Mouse (Mus musculus) neural tube, embryonic 14.5 days (tissue): ENCODE measurements around the gene Clasp1. TPM values are rescaled to one million over a fixed set of nuclear protein-coding genes. Genes with fewer than 3 reads are reported as not detected.

Experiments used
- ATAC-seq: fragments of 200-750 bp; cut with Nextera tagmentation; 2 replicates; pipeline ENCODE4 v1.8.0; 2017; ENCODE audit warnings: low read depth, mild to moderate bottlenecking, moderate TSS enrichment, moderate library complexity
- H3K27ac ChIP-seq: fragments of 300-500 bp; sonication (generic); 2 replicates; pipeline ENCODE4 v1.5.1; 2014; ENCODE audit warnings: low read depth, mild to moderate bottlenecking, control low read depth, low read length, moderate library complexity, mixed read lengths
- H3K27me3 ChIP-seq: fragments of 300-500 bp; sonication (generic); 2 replicates; pipeline ENCODE4 v1.6.1; 2014; ENCODE audit warnings: low read length; ENCODE audit not compliant: control insufficient read depth, insufficient read depth
- H3K36me3 ChIP-seq: fragments of 300-500 bp; sonication (generic); 2 replicates; pipeline ENCODE4 v1.6.1; 2014; ENCODE audit warnings: low read length, mixed read lengths; ENCODE audit not compliant: control insufficient read depth, insufficient read depth
- H3K4me1 ChIP-seq: fragments of 300-500 bp; sonication (generic); 2 replicates; pipeline ENCODE4 v1.6.1; 2014; ENCODE audit warnings: low read length; ENCODE audit not compliant: control insufficient read depth, insufficient read depth
- H3K4me2 ChIP-seq: fragments of 300-500 bp; sonication (generic); 2 replicates; pipeline ENCODE4 v1.6.1; 2014; ENCODE audit warnings: mild to moderate bottlenecking, low read depth, low read length, control low read depth
- H3K4me3 ChIP-seq: fragments of 300-500 bp; sonication (generic); 2 replicates; pipeline ENCODE4 v1.5.1; 2014; ENCODE audit warnings: low read depth, low read length, control low read depth, mixed read lengths
- H3K9ac ChIP-seq: fragments of 300-500 bp; sonication (generic); replicated peaks from 2 replicates; pipeline ENCODE4 v1.6.1; 2014; ENCODE audit warnings: low read depth, mild to moderate bottlenecking, control low read depth, low read length, mixed read lengths
- H3K9me3 ChIP-seq: fragments of 300-500 bp; sonication (generic); 2 replicates; pipeline ENCODE4 v1.6.1; 2016; ENCODE audit warnings: low read length; ENCODE audit not compliant: control insufficient read depth
- WGBS: fragments of 180-500 bp; shearing (Covaris S2); extraction: QIAGEN DNeasy Blood & Tissue Kit; methylation state at CpG from one replicate; pipeline ENCODE4 v1.1.7; 2014; 5-methylcytosine and 5-hydroxymethylcytosine counted together
- polyA plus RNA-seq: library from polyadenylated mRNA; unstranded; fragments of >200 nt; fragmentation: Nextera tagmentation; extraction: Ambion mirVana; gene quantifications from 2 replicates; pipeline ENCODE4 v1.2.1, GENCODE M21; 2014

The Clasp1 gene
- polyA plus RNA-seq, 1 experiment from 2014 or later: 149 TPM

- no peak overlapping the region for H3K9ac ChIP-seq
- H3K4me3 ChIP-seq: no peak overlapping the region
- H3K36me3 ChIP-seq: no peaks in the 10 kb centered on the region
- no peak overlapping the region for H3K27ac ChIP-seq
- WGBS: 90% methylated on average over 8 of the region's 8 CpGs
- no peaks in the 10 kb centered on the region for H3K9me3 ChIP-seq
- no peaks in the 10 kb centered on the region; the same call in 1 of the 2 replicates for H3K4me1 ChIP-seq
- ATAC-seq: no peak
- no peak overlapping the region for H3K4me2 ChIP-seq
- H3K27me3 ChIP-seq: no peaks in the 10 kb centered on the region
These were observed 10.9 kb downstream of the Clasp1 start for GRCm38 (mm10) chr1:118399625-118400310.

GRCm38 (mm10) chr1:118401991-118402390 lies 13.1 kb downstream of the Clasp1 start:
- no peaks in the 10 kb centered on the region for H3K36me3 ChIP-seq
- H3K9ac ChIP-seq: no peak overlapping the region
- no peaks in the 10 kb centered on the region for H3K9me3 ChIP-seq
- WGBS: 76% methylated on average over 4 of the region's 4 CpGs
- no peak overlapping the region for H3K4me2 ChIP-seq
- no peak overlapping the region for H3K27ac ChIP-seq
- no peak overlapping the region for H3K4me3 ChIP-seq
- no peaks in the 10 kb centered on the region for H3K27me3 ChIP-seq
- no peaks in the 10 kb centered on the region; the same call in 1 of the 2 replicates for H3K4me1 ChIP-seq
- no peak for ATAC-seq

DNA sequence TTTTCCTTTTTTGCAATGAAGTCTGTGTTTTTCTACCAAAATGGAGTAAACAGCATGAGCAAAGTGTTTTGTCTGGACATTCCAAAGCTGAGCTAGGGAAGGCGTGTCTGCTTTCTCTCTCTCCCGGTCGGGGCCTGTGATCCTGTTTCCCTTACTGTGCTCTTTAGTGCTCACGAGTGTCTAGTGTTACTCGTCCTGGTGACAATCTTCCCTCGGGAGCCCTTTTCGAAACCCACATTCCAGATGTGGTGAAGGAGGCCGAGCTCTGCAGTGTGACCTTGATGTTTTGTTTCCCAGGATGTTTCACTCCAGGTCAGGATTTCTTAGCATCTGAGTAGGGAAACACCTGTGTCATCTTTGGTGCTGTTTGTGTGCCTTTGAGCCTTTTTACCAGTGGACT lies 13.7 kb downstream of the Clasp1 start:
- H3K4me3 ChIP-seq: no peak overlapping the region
- H3K4me2 ChIP-seq: no peak overlapping the region
- WGBS: 73% methylated on average over 8 of the region's 8 CpGs
- no peak overlapping the region for H3K27ac ChIP-seq
- H3K9ac ChIP-seq: no peak overlapping the region
- H3K36me3 ChIP-seq: no peaks in the 10 kb centered on the region
- no peaks in the 10 kb centered on the region for H3K9me3 ChIP-seq
- H3K4me1 ChIP-seq: no peaks in the 10 kb centered on the region; the same call in 1 of the 2 replicates
- H3K27me3 ChIP-seq: no peaks in the 10 kb centered on the region
- ATAC-seq: no peak

DNA sequence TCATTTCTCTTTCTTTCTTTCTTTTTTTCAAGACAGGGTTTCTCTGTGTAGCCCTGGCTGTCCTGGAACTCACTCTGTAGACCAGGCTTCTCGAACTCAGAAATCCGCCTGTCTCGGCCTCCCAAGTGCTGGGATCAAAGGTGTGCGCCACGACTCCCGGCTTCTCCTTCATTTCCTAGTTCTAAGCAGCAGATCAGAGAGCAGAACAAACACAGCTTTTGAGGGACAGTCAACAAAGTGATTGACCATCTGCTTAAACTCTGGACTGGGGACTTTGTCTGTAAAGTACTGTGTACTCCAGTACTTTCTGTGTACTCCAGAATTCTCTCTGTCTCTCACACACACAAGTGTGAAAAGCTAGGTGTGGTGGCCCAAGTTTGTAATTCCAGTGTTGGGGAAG lies 14.1 kb downstream of the Clasp1 start:
- H3K36me3 ChIP-seq: no peaks in the 10 kb centered on the region
- no peak overlapping the region for H3K4me3 ChIP-seq
- 94% methylated on average over 6 of the region's 6 CpGs for WGBS
- H3K4me1 ChIP-seq: no peaks in the 10 kb centered on the region; the same call in 1 of the 2 replicates
- no peaks in the 10 kb centered on the region for H3K27me3 ChIP-seq
- no peak for ATAC-seq
- no peak overlapping the region for H3K4me2 ChIP-seq
- H3K9ac ChIP-seq: no peak overlapping the region
- no peaks in the 10 kb centered on the region for H3K9me3 ChIP-seq
- H3K27ac ChIP-seq: no peak overlapping the region

- Histone ChIP-seq H3K36me3 (no peaks in the 10 kb centered on the region), H3K9ac (no peak overlapping the region), H3K9me3 (no peaks in the 10 kb centered on the region), H3K27ac (no peak overlapping the region), H3K27me3 (no peaks in the 10 kb centered on the region), H3K4me2 (no peak overlapping the region), H3K4me3 (no peak overlapping the region), H3K4me1 (no peaks in the 10 kb centered on the region; the same call in 1 of the 2 replicates)
- ATAC-seq: no peak
- 73% methylated on average over 3 of the region's 3 CpGs for WGBS
These were observed 14.6 kb downstream of the Clasp1 start for GRCm38 (mm10) chr1:118403440-118403839.

DNA sequence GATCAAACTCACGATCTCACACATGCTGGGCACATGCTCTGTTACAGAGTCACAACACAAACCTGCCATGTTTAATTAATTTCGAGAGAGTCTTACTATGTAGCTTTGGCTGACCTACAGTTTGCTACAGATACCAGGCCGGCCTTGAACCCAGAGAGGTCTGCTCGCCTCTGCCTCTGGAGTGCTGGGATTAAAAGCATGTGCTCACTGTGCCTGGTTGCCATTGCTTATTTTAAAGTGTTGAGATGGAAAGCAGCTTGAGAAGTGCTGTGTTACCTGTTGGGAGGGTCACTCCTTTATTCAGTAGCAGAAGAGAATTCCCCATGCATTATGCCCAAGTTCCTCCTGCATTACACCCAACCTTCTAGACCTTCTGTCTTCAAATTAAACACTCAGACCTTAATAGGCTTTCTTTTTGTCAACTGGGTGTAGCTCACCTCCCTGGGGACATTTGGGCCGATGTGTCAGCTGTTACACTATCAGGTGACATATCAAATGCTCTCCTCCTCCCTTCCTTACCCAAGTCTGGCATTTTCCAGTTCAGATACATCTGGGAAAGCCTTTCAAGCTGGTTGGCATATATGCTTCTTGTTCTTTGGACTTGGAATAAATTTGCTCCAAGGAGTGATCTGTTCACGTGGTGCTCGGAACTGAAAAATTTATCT lies 18.9 kb downstream of the Clasp1 start:
- H3K9ac ChIP-seq: no peak overlapping the region

DNA sequence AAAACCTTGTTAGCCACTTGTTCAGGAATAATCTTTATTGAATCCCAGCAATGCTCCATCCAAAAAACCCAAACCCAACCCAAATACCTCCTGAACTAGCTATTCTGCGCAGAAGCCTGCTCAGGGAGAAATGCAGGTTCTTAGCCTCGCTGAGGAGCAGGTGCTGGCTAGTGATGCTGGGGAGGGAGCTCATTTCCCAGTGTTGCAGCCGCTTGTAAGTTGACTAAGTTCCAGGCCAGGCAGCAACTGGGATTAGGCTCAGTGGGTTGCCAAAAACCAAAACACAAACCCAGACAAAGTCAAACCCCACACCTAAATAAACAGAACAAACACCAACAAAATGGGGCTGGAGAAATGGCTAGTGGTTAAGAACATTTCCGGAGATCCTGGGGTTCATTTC lies 20.4 kb downstream of the Clasp1 start:
- Histone ChIP-seq H3K36me3 (no peaks in the 10 kb centered on the region), H3K9me3 (no peaks in the 10 kb centered on the region), H3K27me3 (no peaks in the 10 kb centered on the region), H3K4me2 (no peak overlapping the region), H3K4me3 (no peak overlapping the region), H3K9ac (no peak overlapping the region), H3K27ac (no peak overlapping the region), H3K4me1 (no peaks in the 10 kb centered on the region)
- WGBS: 77% methylated on average over 4 of the region's 4 CpGs
- no peak for ATAC-seq

More for the DNA sequence above, 18.9 kb downstream of the Clasp1 start:
- Histone ChIP-seq H3K27ac (no peak overlapping the region), H3K4me1 (no peaks in the 10 kb centered on the region), H3K4me2 (no peak overlapping the region), H3K9me3 (no peaks in the 10 kb centered on the region), H3K27me3 (no peaks in the 10 kb centered on the region), H3K4me3 (no peak overlapping the region), H3K36me3 (no peaks in the 10 kb centered on the region)
- WGBS: 89% methylated on average over 7 of the region's 7 CpGs
- ATAC-seq: no peak

- H3K36me3 ChIP-seq: no peaks in the 10 kb centered on the region
- no peak overlapping the region for H3K4me3 ChIP-seq
- WGBS: 90% methylated on average over 5 of the region's 5 CpGs
- H3K4me1 ChIP-seq: no peaks in the 10 kb centered on the region
- no peak overlapping the region for H3K9ac ChIP-seq
- no peak overlapping the region for H3K4me2 ChIP-seq
- no peak for ATAC-seq
- no peaks in the 10 kb centered on the region for H3K9me3 ChIP-seq
- no peaks in the 10 kb centered on the region for H3K27me3 ChIP-seq
- no peak overlapping the region for H3K27ac ChIP-seq
These were observed 22.0 kb downstream of the Clasp1 start for GRCm38 (mm10) chr1:118410824-118411223.

- Histone ChIP-seq H3K27ac (no peak overlapping the region), H3K4me3 (no peak overlapping the region), H3K27me3 (no peaks in the 10 kb centered on the region), H3K4me1 (no peaks in the 10 kb centered on the region), H3K9ac (no peak overlapping the region), H3K36me3 (no peaks in the 10 kb centered on the region), H3K4me2 (no peak overlapping the region), H3K9me3 (no peaks in the 10 kb centered on the region)
- ATAC-seq: no peak
- 93% methylated on average over 2 of the region's 2 CpGs for WGBS
These were observed 24.3 kb downstream of the Clasp1 start for GRCm38 (mm10) chr1:118413169-118413568.
